Mouse (Mus musculus): Measurements from ENCODE around the gene Rgs8. TPM values are rescaled to one million over a fixed set of nuclear protein-coding genes. Genes with fewer than 3 reads are reported as not detected.

Gene Rgs8
- polyA plus RNA-seq, 1 experiment from 2014 or later: 9.1 TPM

GRCm38 (mm10) chr1:153740775-153741400 lies 88.1 kb downstream of the Rgs8 start:
- 21% methylated on average over 12 of the region's 12 CpGs for WGBS
- Histone ChIP-seq H3K9me3 (no peaks in the 10 kb centered on the region), H3K27me3 (ENCODE audit: poor library complexity, severe bottlenecking) (peaks cover 58% of the 10 kb centered on the region), H3K27ac (peak overlapping the region; percentile 75), H3K4me1 (peaks cover 72% of the 10 kb centered on the region), H3K4me3 (peak overlapping the region; percentile 60), H3K36me3 (replicated peaks) (peaks cover 20% of the 10 kb centered on the region)
- no peak for DNase-seq (ENCODE audit: extremely low spot score, low spot score)

GRCm38 (mm10) chr1:153741551-153742316 lies 88.9 kb downstream of the Rgs8 start:
- DNase-seq (ENCODE audit: extremely low spot score, low spot score): no peak
- Histone ChIP-seq H3K4me3 (peak overlapping the region; percentile 60), H3K4me1 (peaks cover 67% of the 10 kb centered on the region), H3K27ac (peak overlapping the region; percentile 67; the same call in 1 of the 2 replicates), H3K27me3 (ENCODE audit: poor library complexity, severe bottlenecking) (peaks cover 60% of the 10 kb centered on the region), H3K36me3 (replicated peaks) (peaks cover 20% of the 10 kb centered on the region), H3K9me3 (no peaks in the 10 kb centered on the region)
- 70% methylated on average over 18 of the region's 18 CpGs for WGBS

GRCm38 (mm10) chr1:153742374-153743155 lies 89.7 kb downstream of the Rgs8 start:
- Histone ChIP-seq H3K4me3 (peak overlapping the region; percentile 60), H3K36me3 (replicated peaks) (peaks cover 20% of the 10 kb centered on the region), H3K27ac (no peak overlapping the region; the same call in 1 of the 2 replicates), H3K4me1 (peaks cover 59% of the 10 kb centered on the region), H3K9me3 (no peaks in the 10 kb centered on the region), H3K27me3 (ENCODE audit: poor library complexity, severe bottlenecking) (peaks cover 56% of the 10 kb centered on the region)
- DNase-seq (ENCODE audit: extremely low spot score, low spot score): peak; percentile 59
- WGBS: 72% methylated on average over 11 of the region's 11 CpGs

- Histone ChIP-seq H3K27me3 (ENCODE audit: poor library complexity, severe bottlenecking) (peaks cover 38% of the 10 kb centered on the region), H3K4me3 (no peak overlapping the region), H3K4me1 (peaks cover 54% of the 10 kb centered on the region), H3K27ac (no peak overlapping the region; the same call in 1 of the 2 replicates), H3K36me3 (replicated peaks) (peaks cover 20% of the 10 kb centered on the region), H3K9me3 (no peaks in the 10 kb centered on the region)
- 84% methylated on average over 14 of the region's 14 CpGs for WGBS
- DNase-seq (ENCODE audit: extremely low spot score, low spot score): no peak
Observed at GRCm38 (mm10) chr1:153746119-153746670, 93.4 kb downstream of the Rgs8 start.

DNA sequence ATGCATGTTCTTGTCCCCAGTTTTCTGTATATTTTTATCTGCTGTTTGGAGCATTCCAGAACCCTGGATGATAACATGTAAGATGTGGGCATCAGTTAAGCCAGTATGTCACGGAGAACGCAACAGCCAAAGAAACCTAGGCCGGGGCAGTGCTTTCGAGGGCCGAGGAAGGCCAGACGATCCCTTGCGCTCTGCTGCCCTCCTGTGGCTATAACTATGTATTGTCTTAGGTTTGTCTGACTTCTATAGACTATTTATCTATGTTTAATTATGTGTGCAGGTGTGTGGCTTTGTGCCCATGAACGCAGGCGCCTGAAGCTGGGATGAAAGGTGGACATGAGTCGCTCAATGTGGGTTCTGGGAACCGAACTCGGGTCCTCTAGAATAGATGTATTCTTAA lies 93.9 kb downstream of the Rgs8 start:
- peaks cover 20% of the 10 kb centered on the region for H3K36me3 ChIP-seq (replicated peaks)
- 5% methylated on average over 12 of the region's 12 CpGs for WGBS
- peaks cover 33% of the 10 kb centered on the region for H3K27me3 ChIP-seq (ENCODE audit: poor library complexity, severe bottlenecking)
- H3K27ac ChIP-seq: no peak overlapping the region
- no peaks in the 10 kb centered on the region for H3K9me3 ChIP-seq
- H3K4me3 ChIP-seq: no peak overlapping the region
- H3K4me1 ChIP-seq: peaks cover 49% of the 10 kb centered on the region
- DNase-seq (ENCODE audit: extremely low spot score, low spot score): peak; percentile 75

DNA sequence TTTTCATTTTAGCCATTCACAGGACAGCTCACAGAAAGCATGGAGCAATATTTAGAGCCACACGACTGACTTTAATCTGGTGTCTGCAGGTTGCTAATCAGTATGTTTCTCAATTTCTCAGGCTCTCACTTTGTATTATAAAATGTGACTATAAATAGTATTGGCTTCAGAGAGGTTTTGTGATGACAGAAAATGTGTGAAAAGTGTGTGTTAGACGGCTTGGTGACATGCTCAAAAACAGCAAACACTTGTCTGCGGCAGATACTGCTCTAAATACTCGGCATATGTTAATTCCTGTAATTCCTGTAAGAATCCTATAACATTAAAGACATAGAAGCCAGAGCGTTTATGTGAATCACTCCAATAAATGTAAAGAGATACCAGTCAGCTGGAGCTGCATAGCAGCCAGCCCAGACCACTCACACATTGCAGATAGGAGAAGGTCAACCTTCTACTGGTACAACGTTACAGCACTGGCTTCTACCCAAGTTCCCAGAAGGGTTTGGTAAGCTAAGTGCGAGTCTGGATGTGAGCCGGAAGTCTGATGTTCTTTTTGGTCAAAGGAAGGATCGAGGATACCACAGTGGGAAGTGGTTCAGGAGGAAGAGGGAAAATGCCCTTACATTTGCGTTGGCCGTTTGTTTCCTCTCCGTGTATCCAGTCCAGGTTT lies 95.2 kb downstream of the Rgs8 start:
- H3K9me3 ChIP-seq: no peaks in the 10 kb centered on the region
- peaks cover 17% of the 10 kb centered on the region for H3K36me3 ChIP-seq (replicated peaks)
- WGBS: 79% methylated on average over 12 of the region's 12 CpGs
- H3K27ac ChIP-seq: no peak overlapping the region
- H3K27me3 ChIP-seq (ENCODE audit: poor library complexity, severe bottlenecking): peaks cover 29% of the 10 kb centered on the region
- no peak overlapping the region for H3K4me3 ChIP-seq
- H3K4me1 ChIP-seq: peaks cover 40% of the 10 kb centered on the region
- DNase-seq (ENCODE audit: extremely low spot score, low spot score): no peak

- Histone ChIP-seq H3K27ac (0 out of 2 replicates have a peak overlapping the region, but pooled peaks have one; percentile 89), H3K9me3 (no peaks in the 10 kb centered on the region), H3K36me3 (replicated peaks) (peaks cover 11% of the 10 kb centered on the region), H3K4me1 (peaks cover 39% of the 10 kb centered on the region), H3K4me3 (no peak overlapping the region), H3K27me3 (ENCODE audit: poor library complexity, severe bottlenecking) (peaks cover 29% of the 10 kb centered on the region)
- DNase-seq (ENCODE audit: extremely low spot score, low spot score): no peak
- WGBS: 18% methylated on average over 1 of the region's 1 CpGs
Observed at GRCm38 (mm10) chr1:153748549-153748948, 95.7 kb downstream of the Rgs8 start.

DNA sequence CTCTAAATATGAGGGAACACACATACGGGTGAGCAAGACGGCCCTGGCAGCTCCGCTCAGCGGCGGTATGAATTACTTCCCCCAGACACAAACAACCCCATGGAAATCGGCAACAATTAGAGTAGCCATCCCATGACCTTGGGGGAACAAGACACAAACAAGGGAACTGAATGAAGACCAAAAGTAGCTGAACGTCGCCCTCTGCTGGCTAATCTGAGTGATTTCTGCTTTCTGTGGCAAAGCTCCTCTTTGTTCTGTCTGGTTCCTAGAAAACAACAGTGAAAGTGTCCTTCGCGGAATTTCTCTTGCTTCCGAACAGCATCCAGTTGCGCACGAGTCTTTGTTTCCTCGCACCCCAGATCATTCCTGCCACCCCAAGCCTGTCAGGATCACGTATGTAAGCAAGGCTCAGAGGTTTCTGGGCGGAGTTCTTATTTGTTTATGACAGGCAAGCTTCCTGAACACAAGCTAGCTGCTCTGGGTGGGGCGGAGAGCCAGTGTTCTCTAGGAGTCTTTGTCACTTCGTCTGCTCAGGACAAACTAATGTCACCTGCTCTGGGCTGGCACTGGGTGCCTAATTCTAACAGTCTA lies 96.5 kb downstream of the Rgs8 start, which contains the start of gene Rnasel:
TSS of gene Rnasel (plus strand) at position 216 of the 591 bp plus-strand sequence.
- H3K4me1 ChIP-seq: peaks cover 32% of the 10 kb centered on the region

More for the DNA sequence above, 96.5 kb downstream of the Rgs8 start, which contains the start of gene Rnasel:
- H3K27ac ChIP-seq: peak within 1 kb of the TSS; percentile 89
- H3K4me3 ChIP-seq: peak within 1 kb of the TSS; percentile 47
- peak; percentile 82 for DNase-seq (ENCODE audit: extremely low spot score, low spot score)
- 8% methylated on average over 18 of the region's 18 CpGs for WGBS
- H3K9me3 ChIP-seq: no peaks in the 10 kb centered on the region
- peaks cover 29% of the 10 kb centered on the region for H3K27me3 ChIP-seq (ENCODE audit: poor library complexity, severe bottlenecking)
- H3K36me3 ChIP-seq (replicated peaks): peaks cover 5% of the 10 kb centered on the region

Other genes starting within 250 kb of the Rgs8 start
- gene Shcbp1l, start 227.9 kb upstream of the Rgs8 start, polyA plus RNA-seq (2016; fragmentation: Nextera tagmentation; extraction: Ambion mirVana): 0.22 and 0.37 TPM in 2 replicates
- 48.1 and 49.5 TPM in 2 replicates for gene Dhx9, start 165.4 kb upstream of the Rgs8 start, polyA plus RNA-seq (2016; fragmentation: Nextera tagmentation; extraction: Ambion mirVana)
- 13.3 and 13.5 TPM in 2 replicates for gene Npl, start 103.0 kb upstream of the Rgs8 start, polyA plus RNA-seq (2016; fragmentation: Nextera tagmentation; extraction: Ambion mirVana)
- gene Rgs16, start 87.3 kb downstream of the Rgs8 start, polyA plus RNA-seq (2016; fragmentation: Nextera tagmentation; extraction: Ambion mirVana): 26.2 and 31.0 TPM in 2 replicates
- gene Rnasel, start 96.4 kb downstream of the Rgs8 start, polyA plus RNA-seq (2016; fragmentation: Nextera tagmentation; extraction: Ambion mirVana): 7.4 and 7.7 TPM in 2 replicates
- not detected in 2 replicates for gene Rgsl1, start 191.1 kb downstream of the Rgs8 start, polyA plus RNA-seq (2016; fragmentation: Nextera tagmentation; extraction: Ambion mirVana)
- 0.60 and 0.61 TPM in 2 replicates for gene Teddm1b, start 221.3 kb downstream of the Rgs8 start, polyA plus RNA-seq (2016; fragmentation: Nextera tagmentation; extraction: Ambion mirVana)
- not detected in 2 replicates for gene Teddm1a, start 238.7 kb downstream of the Rgs8 start, polyA plus RNA-seq (2016; fragmentation: Nextera tagmentation; extraction: Ambion mirVana)
- gene Glul, start 246.9 kb downstream of the Rgs8 start, polyA plus RNA-seq (2016; fragmentation: Nextera tagmentation; extraction: Ambion mirVana): 129 and 136 TPM in 2 replicates
- gene Teddm2, start 247.2 kb downstream of the Rgs8 start, polyA plus RNA-seq (2016; fragmentation: Nextera tagmentation; extraction: Ambion mirVana): 0.33 and 0.39 TPM in 2 replicates

All from forebrain, embryonic 10.5 days (tissue).